Mouse (Mus musculus) cortical plate, adult 2 months (tissue): ENCODE measurements around the gene Syt3. TPM values are rescaled to one million over a fixed set of nuclear protein-coding genes. Genes with fewer than 3 reads are reported as not detected.
A peak's percentile ranks its signal among the peaks of the same experiment; 100 is the strongest.

Source experiments
- H3K27ac ChIP-seq: fragments of 200-500 bp; 2 replicates; pipeline ENCODE4 v1.5.1; 2012; ENCODE audit warnings: low read length, control low read depth, inconsistent platforms; ENCODE audit not compliant: insufficient read depth
- H3K4me1 ChIP-seq: fragments of 200-500 bp; 2 replicates; pipeline ENCODE4 v1.6.1; 2011; ENCODE audit warnings: low read length; ENCODE audit not compliant: control insufficient read depth, insufficient read depth
- H3K4me3 ChIP-seq: fragments of 200-500 bp; 2 replicates; pipeline ENCODE4 v1.5.1; 2011; ENCODE audit warnings: mild to moderate bottlenecking, low read length, control low read depth; ENCODE audit not compliant: insufficient read depth
- CTCF ChIP-seq: fragments of 200-500 bp; IDR thresholded peaks from 2 replicates; pipeline ENCODE4 v1.5.1; 2011; ENCODE audit warnings: mild to moderate bottlenecking, control low read depth, low read length; ENCODE audit not compliant: insufficient read depth; ENCODE audit errors: extremely low read depth
- POLR2A ChIP-seq: fragments of 200-500 bp; IDR thresholded peaks from 2 replicates; pipeline ENCODE4 v1.6.1; 2011; ENCODE audit warnings: mild to moderate bottlenecking, low read length, control low read depth; ENCODE audit not compliant: insufficient read depth; ENCODE audit errors: extremely low read depth
- polyA plus RNA-seq: library from polyadenylated mRNA; depleted of rRNA; stranded (reverse); fragments of >200 nt; gene quantifications from 2 replicates; pipeline ENCODE4 v1.2.3, GENCODE M21; 2012; rRNA removed

The Syt3 gene
- 70.2 and 74.0 TPM in 2 replicates for polyA plus RNA-seq

DNA sequence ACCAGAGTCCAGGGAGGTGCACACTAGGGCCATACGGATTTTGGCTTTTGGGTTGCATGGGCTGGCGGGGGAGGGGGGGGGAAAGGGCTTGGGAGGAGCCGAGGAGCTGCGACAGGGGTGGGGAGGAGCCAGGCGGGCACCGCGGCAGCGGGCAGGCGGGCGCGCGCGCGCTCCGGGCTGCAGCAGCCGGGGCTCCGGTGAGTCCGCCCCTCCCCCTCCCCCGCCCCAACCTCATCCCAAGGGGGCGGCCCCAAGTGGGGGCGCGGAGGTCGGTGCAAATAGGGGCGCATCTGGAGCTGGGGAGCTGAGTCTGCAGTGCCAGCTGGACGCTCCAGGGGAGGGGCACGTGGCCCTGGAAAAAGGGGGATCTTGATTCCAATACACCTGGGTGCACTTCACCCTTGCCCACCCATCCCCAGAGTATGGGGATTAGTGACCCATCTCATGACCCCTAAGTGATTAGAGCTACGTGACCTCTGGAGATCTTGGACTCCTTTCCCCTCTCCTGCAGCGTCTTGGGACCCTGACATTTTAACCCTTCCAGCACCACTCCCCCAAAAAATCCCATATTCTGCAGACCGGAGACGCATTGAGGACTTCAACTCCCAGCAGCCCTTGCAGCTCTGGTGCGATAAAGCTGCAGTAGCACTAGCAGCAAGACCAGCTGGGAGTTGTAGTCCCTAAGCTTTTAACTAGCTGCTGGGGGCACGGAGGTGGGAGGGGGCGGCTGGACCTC lies at the start of gene Syt3:
TSS of gene Syt3 (plus strand) at position 123 of the 736 bp plus-strand sequence.
- TF ChIP-seq CTCF (no peak), POLR2A (no peak)
- no peaks in the 10 kb centered on the region for H3K4me1 ChIP-seq
- H3K27ac ChIP-seq: peak within 1 kb of the TSS; percentile 83
- peak within 1 kb of the TSS; percentile 56 for H3K4me3 ChIP-seq

DNA sequence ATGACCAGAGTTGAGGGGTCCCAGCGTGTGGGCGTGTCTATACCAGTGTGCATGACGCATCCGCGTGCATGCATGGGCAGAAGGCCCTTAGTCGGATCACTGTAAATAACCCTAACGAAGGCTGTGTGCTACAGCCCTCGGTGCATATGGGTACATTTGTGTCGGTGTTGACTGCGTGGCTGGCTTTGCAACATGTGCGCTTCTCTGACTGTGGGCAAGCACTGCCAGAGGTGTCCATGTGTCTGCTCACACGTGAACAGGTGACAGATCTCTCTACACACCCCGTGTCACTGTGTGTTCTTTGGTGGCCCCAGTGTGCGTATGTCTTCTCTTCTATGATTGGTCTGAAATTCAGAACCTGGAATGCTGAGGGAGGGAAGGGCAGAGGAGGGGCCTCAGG lies 49.8 kb upstream of the Syt3 start:
- TF ChIP-seq POLR2A: peak; percentile 32; the same call in 1 of the 2 replicates
- TF ChIP-seq CTCF: no peak
- Histone ChIP-seq H3K27ac (no peak overlapping the region), H3K4me1 (peaks cover under 1% of the 10 kb centered on the region; the same call in 1 of the 2 replicates), H3K4me3 (no peak overlapping the region)

DNA sequence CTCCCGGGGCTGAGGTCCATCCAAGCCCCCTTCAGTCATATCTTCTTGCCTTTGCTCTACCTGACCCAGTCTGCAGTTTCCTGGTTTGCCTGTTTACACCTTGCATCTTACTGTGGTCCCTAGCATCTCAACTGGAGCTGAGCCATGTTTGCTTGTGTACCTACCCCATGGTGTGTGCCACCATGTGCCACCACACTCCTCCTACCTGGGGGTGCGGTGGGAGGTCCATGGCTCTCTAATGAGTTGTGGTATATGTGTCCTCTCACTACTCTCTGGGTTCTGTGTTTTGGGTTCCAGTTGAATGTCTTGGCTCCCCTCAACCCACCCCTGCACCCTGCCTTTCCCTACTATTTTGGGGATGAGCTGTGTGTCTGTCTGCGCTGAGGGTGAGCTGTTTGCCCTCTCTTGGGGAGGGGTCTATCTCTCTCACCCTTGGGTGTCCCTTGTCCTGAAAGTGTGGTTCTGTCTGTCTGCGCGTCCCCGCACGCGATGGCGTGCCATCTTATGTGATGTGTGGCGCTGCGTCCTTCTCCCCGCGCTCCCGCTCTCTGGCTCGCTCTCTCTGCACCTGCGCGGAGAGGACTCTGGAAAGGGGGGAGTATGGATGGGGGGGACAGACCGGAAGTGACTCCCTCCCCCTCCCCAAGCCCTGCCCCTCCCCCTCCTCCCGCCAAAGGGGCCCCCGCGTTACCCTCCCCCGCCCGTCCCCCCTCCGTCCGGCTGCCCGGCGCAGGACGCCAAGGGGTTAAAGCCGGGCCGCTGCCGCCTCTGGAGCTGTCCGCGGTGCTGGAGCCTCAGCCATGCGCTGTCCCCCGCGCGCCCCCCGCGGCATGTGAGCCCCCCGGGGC lies 48.6 kb upstream of the Syt3 start:
- TF ChIP-seq CTCF (no peak), POLR2A (peak; percentile 64; the same call in 1 of the 2 replicates)
- no peak overlapping the region for H3K27ac ChIP-seq

DNA sequence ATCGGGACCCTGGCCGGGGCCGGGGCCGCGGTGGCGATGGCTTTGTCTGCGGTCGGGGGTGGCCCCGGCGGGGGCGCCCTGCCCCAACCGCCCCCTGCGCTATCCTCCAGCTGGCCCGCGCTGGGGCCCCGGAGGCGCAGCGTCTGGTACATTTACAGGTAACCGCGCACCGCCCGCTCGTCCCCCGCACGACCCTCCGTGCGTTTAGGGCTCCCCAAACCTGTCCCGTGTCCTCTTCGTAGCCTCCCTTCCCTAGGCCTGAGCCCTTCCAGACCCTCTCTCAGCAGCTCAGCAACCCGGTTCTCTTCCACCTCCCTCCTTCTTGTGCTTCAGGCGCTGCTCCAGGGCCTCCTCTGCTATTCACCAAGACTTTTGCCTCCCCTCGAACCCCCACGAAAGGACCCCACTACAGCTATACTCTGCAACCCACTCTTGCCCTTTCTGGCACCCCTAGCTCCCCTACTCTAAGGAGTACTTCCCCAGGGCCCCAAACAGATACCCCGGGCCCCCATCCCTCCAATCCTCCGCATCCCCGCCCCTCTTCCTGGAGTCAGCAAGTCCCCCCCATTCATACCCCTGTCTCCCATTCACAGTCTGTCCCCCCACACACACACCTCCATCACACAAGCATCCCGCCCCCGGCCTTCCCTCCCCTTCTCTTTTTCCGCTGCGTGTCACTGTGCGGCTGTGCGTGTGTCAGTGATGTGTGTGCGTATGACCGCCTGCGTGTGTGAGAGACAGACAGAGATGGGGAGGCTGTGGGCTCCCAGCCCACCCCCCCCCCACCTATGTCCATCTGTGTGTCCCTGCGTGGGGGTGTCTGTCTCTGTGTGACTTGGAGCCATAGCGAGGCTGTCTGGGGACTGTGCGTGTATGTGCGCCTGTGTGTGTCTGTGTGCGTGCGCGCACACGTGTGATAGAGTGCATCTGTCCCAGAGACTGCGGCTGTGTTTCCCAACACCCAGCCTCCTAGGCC lies 47.6 kb upstream of the Syt3 start:
- TF ChIP-seq POLR2A (peak; percentile 44; the same call in 1 of the 2 replicates), CTCF (no peak)
- H3K4me1 ChIP-seq: peaks cover 9% of the 10 kb centered on the region
- H3K4me3 ChIP-seq: peak overlapping the region; percentile 70
- peak overlapping the region; percentile 86 for H3K27ac ChIP-seq

More for the DNA sequence above, 48.6 kb upstream of the Syt3 start:
- Histone ChIP-seq H3K4me3 (peak overlapping the region; percentile 28), H3K4me1 (peaks cover 6% of the 10 kb centered on the region)

DNA sequence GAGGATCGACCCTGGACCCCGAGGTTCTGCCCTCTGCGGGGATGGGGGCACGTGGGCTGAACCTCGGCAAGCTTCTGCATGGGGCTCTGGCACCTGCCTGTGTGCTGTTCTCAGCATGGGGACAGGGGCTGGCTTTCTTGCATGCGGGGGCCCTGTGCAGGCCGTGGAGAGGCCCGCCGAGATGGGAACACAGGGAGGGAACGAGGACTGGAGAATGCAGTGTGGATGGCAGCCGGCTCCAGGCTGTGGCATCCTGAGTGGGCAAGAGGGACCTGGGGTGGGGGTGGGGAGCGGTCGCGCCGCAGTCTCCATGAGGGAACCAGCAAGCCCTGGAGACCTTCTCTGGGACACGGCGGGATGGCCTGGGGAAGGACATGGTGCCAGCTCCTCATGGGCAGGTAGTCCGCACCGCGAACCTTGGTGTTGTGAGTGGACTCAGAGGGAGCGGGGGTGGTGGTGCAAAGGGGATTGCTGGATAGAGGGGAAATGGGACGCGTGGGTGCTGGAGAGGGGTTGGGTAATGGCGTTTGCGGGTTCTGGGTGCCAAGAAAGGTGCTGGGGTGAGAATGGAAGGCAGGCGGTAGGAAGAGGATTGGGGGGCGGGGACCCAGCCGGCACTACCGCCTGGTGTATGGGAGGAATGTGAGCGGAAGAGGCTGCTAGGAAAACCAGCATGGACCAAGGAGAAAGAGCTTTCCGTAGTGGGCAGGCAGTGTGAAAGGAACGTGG lies 46.6 kb upstream of the Syt3 start:
- TF ChIP-seq POLR2A (no peak), CTCF (no peak)
- Histone ChIP-seq H3K4me1 (peaks cover 11% of the 10 kb centered on the region), H3K27ac (0 out of 2 replicates have a peak overlapping the region, but pooled peaks have one; percentile 11), H3K4me3 (peak overlapping the region; percentile 70)

DNA sequence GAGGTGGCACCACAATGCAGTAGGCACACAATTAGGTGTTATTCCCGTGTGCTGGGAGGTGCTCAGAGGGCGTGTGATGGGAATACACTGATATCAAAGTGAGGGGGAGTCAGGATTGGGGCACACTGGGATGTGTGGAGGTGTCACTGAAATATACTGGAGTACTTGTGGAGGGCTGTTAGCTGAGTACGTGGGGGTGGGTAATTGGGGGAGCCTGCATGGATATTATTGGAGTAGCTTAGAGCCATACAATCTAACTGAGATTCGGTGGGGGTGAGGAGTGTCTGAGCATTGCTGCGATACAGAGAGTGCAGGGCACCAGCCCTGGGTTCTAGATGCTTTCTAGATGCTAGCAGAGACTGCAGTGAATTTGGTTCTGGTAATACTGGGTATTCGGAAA lies 43.7 kb upstream of the Syt3 start:
- Histone ChIP-seq H3K4me1 (peaks cover 11% of the 10 kb centered on the region), H3K27ac (no peak overlapping the region), H3K4me3 (no peak overlapping the region)
- TF ChIP-seq POLR2A (no peak), CTCF (no peak)

DNA sequence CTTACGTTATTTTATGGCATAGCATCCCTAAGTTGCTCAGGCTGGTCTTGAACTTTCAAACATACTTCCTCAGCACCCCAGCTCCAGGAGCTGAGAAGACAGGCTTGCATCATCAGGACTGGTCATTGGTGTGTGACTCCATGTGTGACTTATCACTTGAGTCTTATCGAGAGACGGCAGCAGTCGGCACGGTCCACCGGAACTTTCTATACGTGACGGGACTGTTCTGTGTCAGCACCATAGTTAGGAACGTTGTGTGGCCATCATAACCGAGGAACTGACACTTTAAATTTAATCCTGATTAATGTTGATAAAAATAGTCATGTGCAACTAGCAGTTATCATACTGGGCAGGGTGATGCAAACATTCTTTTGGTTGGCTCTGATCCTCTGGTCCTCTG lies 42.8 kb upstream of the Syt3 start:
- peaks cover 11% of the 10 kb centered on the region for H3K4me1 ChIP-seq
- TF ChIP-seq CTCF (no peak), POLR2A (no peak)
- no peak overlapping the region for H3K4me3 ChIP-seq
- H3K27ac ChIP-seq: no peak overlapping the region

DNA sequence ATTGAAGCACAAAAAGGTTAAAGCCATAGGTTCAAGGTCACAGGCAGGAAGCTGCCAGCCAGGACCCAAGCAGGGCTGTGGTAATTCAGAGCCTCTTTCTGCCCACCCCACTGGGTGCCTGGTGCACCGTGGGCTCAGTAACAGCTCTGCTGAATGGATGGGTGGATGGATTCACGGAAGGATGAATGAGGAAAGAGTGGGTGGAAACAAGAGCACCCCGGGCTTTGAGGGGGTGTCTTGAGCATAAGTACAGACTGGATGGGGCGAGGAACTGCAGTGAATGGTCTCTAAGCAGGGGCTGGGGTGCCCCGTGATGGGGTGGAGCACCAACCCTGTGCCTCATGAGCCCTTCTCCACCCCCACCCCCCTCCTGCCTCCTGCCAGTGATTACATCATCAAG lies 42.2 kb upstream of the Syt3 start:
- H3K4me3 ChIP-seq: no peak overlapping the region
- peak overlapping the region; percentile 0; the same call in 1 of the 2 replicates for H3K27ac ChIP-seq
- peaks cover 11% of the 10 kb centered on the region for H3K4me1 ChIP-seq
- no peak for TF ChIP-seq CTCF
- no peak for TF ChIP-seq POLR2A
